Comparison of ENCODE assay signal across 25 mouse cellular contexts in genomic region chr10:54037348-54038010, GRCm38 (mm10). TPM values are rescaled to one million over a fixed set of nuclear protein-coding genes. Genes with fewer than 3 reads are reported as not detected.
DNase-seq lines count a peak whose midpoint lies in the region; ATAC-seq and TF ChIP-seq lines count a peak whose summit lies in the region.
"Had no signal": no experiment of that assay in that cellular context is flagged by ENCODE, and none has a peak within 500 bp of the region (broad histone marks: within the 10 kb centered on the region; RNA-seq: fewer than 3 reads in every experiment).

No protein-coding gene starts in this region.

- H3K4me1 ChIP-seq in heart, embryonic 10.5 days: peaks cover 46% of the 10 kb centered on the region
- H3K4me1 ChIP-seq in thymus, adult 2 months (replicated peaks; ENCODE audit: control insufficient read depth, insufficient read depth, low read length): peaks cover 28% of the 10 kb centered on the region
- peaks cover 81% of the 10 kb centered on the region for H3K4me1 ChIP-seq in liver, embryonic 12.5 days
- H3K4me1 ChIP-seq: forebrain, embryonic 15.5 days; hindbrain, embryonic 15.5 days; midbrain, embryonic 10.5 days; neural tube, embryonic 13.5 days; stomach, embryonic 15.5 days had no signal

- no peak for TF ChIP-seq POLR2A in thymus, adult 2 months (IDR thresholded peaks at IDR 0.05; ENCODE audit: control insufficient read depth, extremely low read depth, insufficient read depth, low read length, poor library complexity)

- no peak for TF ChIP-seq CTCF in thymus, adult 2 months (IDR thresholded peaks at IDR 0.05; ENCODE audit: borderline replicate concordance, control insufficient read depth, extremely low read depth, insufficient read depth, low read length, poor library complexity)

- H3K27ac ChIP-seq in heart, embryonic 10.5 days: peak overlapping the region; percentile 56; the same call in 1 of the 2 replicates
- 0 out of 2 replicates have a peak overlapping the region, but pooled peaks have one; percentile 19 for H3K27ac ChIP-seq in thymus, adult 2 months (ENCODE audit: control insufficient read depth, insufficient read depth, low read length)
- H3K27ac ChIP-seq in liver, embryonic 12.5 days: peak overlapping the region; percentile 91
- H3K27ac ChIP-seq: forebrain, embryonic 15.5 days; hindbrain, embryonic 15.5 days; limb, embryonic 13.5 days; midbrain, embryonic 10.5 days; neural tube, embryonic 13.5 days; stomach, embryonic 15.5 days had no signal

- 51% methylated on average over 10 of the region's 10 CpGs for WGBS in heart, embryonic 10.5 days
- 76% methylated on average over 10 of the region's 10 CpGs for WGBS in thymus, adult 2 months
- WGBS in liver, embryonic 12.5 days (ENCODE audit: insufficient replicate concordance): 46% methylated on average over 10 of the region's 10 CpGs

- H3K36me3 ChIP-seq in heart, embryonic 10.5 days: no peaks in the 10 kb centered on the region
- H3K36me3 ChIP-seq in thymus, adult 2 months (ENCODE audit: control insufficient read depth, insufficient read depth, low read length): no peaks in the 10 kb centered on the region
- no peaks in the 10 kb centered on the region for H3K36me3 ChIP-seq in liver, embryonic 12.5 days
- H3K36me3 ChIP-seq: forebrain, embryonic 15.5 days; hindbrain, embryonic 15.5 days; limb, embryonic 13.5 days; midbrain, embryonic 10.5 days; neural tube, embryonic 13.5 days; stomach, embryonic 15.5 days had no signal

- peak overlapping the region; percentile 57 for H3K4me2 ChIP-seq in liver, embryonic 12.5 days
- H3K4me2 ChIP-seq: forebrain, embryonic 15.5 days; hindbrain, embryonic 15.5 days; limb, embryonic 13.5 days; lung, embryonic 14.5 days; neural tube, embryonic 13.5 days; stomach, embryonic 15.5 days had no signal

- no peaks in the 10 kb centered on the region for H3K9me3 ChIP-seq in heart, embryonic 10.5 days
- no peaks in the 10 kb centered on the region for H3K9me3 ChIP-seq in liver, embryonic 12.5 days (replicated peaks)
- H3K9me3 ChIP-seq: forebrain, embryonic 15.5 days; hindbrain, embryonic 15.5 days; limb, embryonic 13.5 days; midbrain, embryonic 10.5 days; neural tube, embryonic 13.5 days; stomach, embryonic 15.5 days had no signal

- H3K27me3 ChIP-seq in heart, embryonic 10.5 days (ENCODE audit: insufficient read depth, poor library complexity, severe bottlenecking): no peaks in the 10 kb centered on the region
- no peaks in the 10 kb centered on the region for H3K27me3 ChIP-seq in thymus, adult 2 months (ENCODE audit: control insufficient read depth, insufficient read depth, low read length)
- no peaks in the 10 kb centered on the region for H3K27me3 ChIP-seq in liver, embryonic 12.5 days (replicated peaks)
- H3K27me3 ChIP-seq: forebrain, embryonic 15.5 days; hindbrain, embryonic 15.5 days; limb, embryonic 13.5 days; neural tube, embryonic 13.5 days; stomach, embryonic 15.5 days had no signal

- no peak overlapping the region for H3K4me3 ChIP-seq in heart, embryonic 10.5 days
- no peak overlapping the region for H3K4me3 ChIP-seq in thymus, adult 2 months (ENCODE audit: control insufficient read depth, insufficient read depth, low read length)
- H3K4me3 ChIP-seq in liver, embryonic 12.5 days: peak overlapping the region; percentile 14; the same call in 1 of the 2 replicates
- H3K4me3 ChIP-seq: forebrain, embryonic 15.5 days; hindbrain, embryonic 15.5 days; limb, embryonic 13.5 days; midbrain, embryonic 10.5 days; myocyte; neural tube, embryonic 13.5 days; stomach, embryonic 15.5 days had no signal

- DNase-seq in heart, embryonic 10.5 days (ENCODE audit: low spot score): no peak
- no peak for DNase-seq in heart, adult 9 months (ENCODE audit: low spot score in 2 of 2)
- no peak for DNase-seq in thymus, adult 2 months
- no peak for DNase-seq in thymus, postnatal 14 days
- no peak for DNase-seq in cerebellum, adult 18-20 months
- DNase-seq: adrenal gland, postnatal 25 days; B cell, adult 2 months; cerebellum, adult 9-10 months; gastrocnemius, postnatal 14 days; kidney, adult 9 months; kidney, postnatal 14 days; layer of hippocampus, postnatal 36 days; thymus, adult 18-20 months had no signal

- H3K9ac ChIP-seq in liver, embryonic 12.5 days: peak overlapping the region; percentile 45
- H3K9ac ChIP-seq: forebrain, embryonic 15.5 days; hindbrain, embryonic 15.5 days; limb, embryonic 13.5 days; lung, embryonic 14.5 days; neural tube, embryonic 13.5 days; stomach, embryonic 15.5 days had no signal

- no peak for ATAC-seq in liver, embryonic 12.5 days
- ATAC-seq in megakaryocyte-erythroid progenitor cell, adult 5-6 weeks (replicated peaks; ENCODE audit: low FRiP score, low TSS enrichment, poor library complexity, severe bottlenecking): peak; percentile 6; the same call in 1 of the 2 replicates
- no peak for ATAC-seq in inflammation-experienced regulatory T-cells, adult 6 months
- ATAC-seq: forebrain, embryonic 15.5 days; midbrain, embryonic 16.5 days had no signal

RNA-seq across cellular contexts. Expression of gene Man1a, which starts 38.9 kb away (rescaled TPM):
- 8.1 and 11.2 TPM in 2 replicates for polyA plus RNA-seq in heart, embryonic 10.5 days (2016; fragmentation: Nextera tagmentation; extraction: Ambion mirVana)
- 26.5 and 30.1 TPM in 2 replicates for polyA plus RNA-seq in thymus, adult 2 months (2012; rRNA removed)
- 16.1 and 16.8 TPM in 2 replicates for polyA plus RNA-seq in liver, embryonic 12.5 days (2016; fragmentation: Nextera tagmentation; extraction: Ambion mirVana)
- total RNA-seq in megakaryocyte-erythroid progenitor cell, adult 5-6 weeks (2014; fragmentation: Nextera tagmentation): 16.0 and 16.1 TPM in 2 replicates
- total RNA-seq in megakaryocyte-erythroid progenitor cell, adult 5-6 weeks (2017): 21.8 and 23.7 TPM in 2 replicates
- 10 to 100 TPM; 14.5 to 22.2 (median 20.0) TPM for polyA plus RNA-seq in inflammation-experienced regulatory T-cells, adult 6 months (2017; shearing (Covaris generic))

Comparison
In these comparisons a context has a peak if more than half of its experiments do, and no peak if none do; other contexts are left out.
1. H3K27ac ChIP-seq: peak in every context shown above with its lines; median percentile 91 in liver, embryonic 12.5 days; 56 in heart, embryonic 10.5 days; 19 in thymus, adult 2 months.